Mouse (Mus musculus) intestine, postnatal 0 days (tissue): Measurements from ENCODE around the gene Ttc30a2. TPM values are rescaled to one million over a fixed set of nuclear protein-coding genes. Genes with fewer than 3 reads are reported as not detected.

Source experiments
- ATAC-seq: fragments of 200-750 bp; cut with Nextera tagmentation; 2 replicates; pipeline ENCODE4 v1.8.0; 2017; ENCODE audit warnings: mild to moderate bottlenecking, moderate TSS enrichment, moderate library complexity
- H3K27ac ChIP-seq: fragments of 300-500 bp; sonication (generic); 2 replicates; pipeline ENCODE4 v1.5.1; 2014; ENCODE audit warnings: mild to moderate bottlenecking, low read depth, low read length, moderate library complexity
- H3K27me3 ChIP-seq: fragments of 300-500 bp; sonication (generic); replicated peaks from 2 replicates; pipeline ENCODE4 v1.6.1; 2014; ENCODE audit warnings: low read length, mixed read lengths; ENCODE audit not compliant: control insufficient read depth, insufficient read depth
- H3K36me3 ChIP-seq: fragments of 300-500 bp; sonication (generic); 2 replicates; pipeline ENCODE4 v1.6.1; 2014; ENCODE audit warnings: mild to moderate bottlenecking, moderate library complexity; ENCODE audit not compliant: control insufficient read depth, insufficient read depth
- H3K4me1 ChIP-seq: fragments of 300-500 bp; sonication (generic); replicated peaks from 2 replicates; pipeline ENCODE4 v1.6.1; 2014; ENCODE audit warnings: antibody characterized with exemption, low read length, mixed read lengths; ENCODE audit not compliant: control insufficient read depth, insufficient read depth
- H3K4me2 ChIP-seq: fragments of 300-500 bp; sonication (generic); replicated peaks from 2 replicates; pipeline ENCODE4 v1.6.1; 2014; ENCODE audit warnings: low read depth, mild to moderate bottlenecking, moderate library complexity
- H3K4me3 ChIP-seq: fragments of 300-500 bp; sonication (generic); 2 replicates; pipeline ENCODE4 v1.5.1; 2014; ENCODE audit warnings: low read depth, low read length
- H3K9ac ChIP-seq: fragments of 300-500 bp; sonication (generic); 2 replicates; pipeline ENCODE4 v1.6.1; 2014; ENCODE audit warnings: mild to moderate bottlenecking, low read depth, low read length
- H3K9me3 ChIP-seq: fragments of 300-500 bp; sonication (generic); 2 replicates; pipeline ENCODE4 v1.6.1; 2016; ENCODE audit warnings: mixed run types; ENCODE audit not compliant: control insufficient read depth
- CTCF ChIP-seq: sonication (generic); IDR thresholded peaks from 2 replicates; pipeline ENCODE4 v1.5.1; 2016; ENCODE audit warnings: low read depth, mild to moderate bottlenecking, control low read depth, antibody characterized with exemption, moderate library complexity
- WGBS: fragments of 180-500 bp; shearing (Covaris S2); extraction: QIAGEN DNeasy Blood & Tissue Kit; methylation state at CpG from one replicate; pipeline ENCODE4 v1.1.7; 2014; 5-methylcytosine and 5-hydroxymethylcytosine counted together
- polyA plus RNA-seq: library from polyadenylated mRNA; unstranded; fragments of >200 nt; fragmentation: Nextera tagmentation; extraction: Ambion mirVana; gene quantifications from 2 replicates; pipeline ENCODE4 v1.2.1, GENCODE M21; 2015

Ttc30a2 gene
- polyA plus RNA-seq, 1 experiment from 2014 or later = 0.23 TPM

GRCm38 (mm10) chr2:75991581-75992205 is 13.7 kb upstream of the Ttc30a2 start:
- Histone ChIP-seq H3K4me1 (no peaks in the 10 kb centered on the region), H3K36me3 (no peaks in the 10 kb centered on the region), H3K9ac (no peak overlapping the region), H3K27ac (no peak overlapping the region), H3K27me3 (no peaks in the 10 kb centered on the region), H3K9me3 (no peaks in the 10 kb centered on the region), H3K4me2 (no peak overlapping the region), H3K4me3 (no peak overlapping the region)
- no peak for ATAC-seq
- no peak for TF ChIP-seq CTCF
- 51% methylated on average over 6 of the region's 6 CpGs for WGBS

- no peaks in the 10 kb centered on the region for H3K4me1 ChIP-seq
- H3K27me3 ChIP-seq = no peaks in the 10 kb centered on the region
- H3K4me2 ChIP-seq = no peak overlapping the region
- no peak for ATAC-seq
- peak; percentile 77 for TF ChIP-seq CTCF
- H3K9me3 ChIP-seq = no peaks in the 10 kb centered on the region
- no peak overlapping the region for H3K9ac ChIP-seq
- no peak overlapping the region for H3K4me3 ChIP-seq
- WGBS = 65% methylated on average over 13 of the region's 13 CpGs
- no peaks in the 10 kb centered on the region for H3K36me3 ChIP-seq
- H3K27ac ChIP-seq = no peak overlapping the region
These were observed 13.0 kb upstream of the Ttc30a2 start for GRCm38 (mm10) chr2:75990885-75991539.

- no peak for ATAC-seq
These were observed 11.7 kb upstream of the Ttc30a2 start for GRCm38 (mm10) chr2:75989694-75990093.

GRCm38 (mm10) chr2:75988779-75989363 is 10.9 kb upstream of the Ttc30a2 start:
- Histone ChIP-seq H3K27ac (no peak overlapping the region), H3K4me3 (no peak overlapping the region), H3K4me1 (no peaks in the 10 kb centered on the region), H3K4me2 (no peak overlapping the region), H3K27me3 (no peaks in the 10 kb centered on the region), H3K9me3 (no peaks in the 10 kb centered on the region), H3K36me3 (no peaks in the 10 kb centered on the region), H3K9ac (no peak overlapping the region)
- no peak for ATAC-seq
- WGBS = 35% methylated on average over 7 of the region's 7 CpGs
- no peak for TF ChIP-seq CTCF

More at GRCm38 (mm10) chr2:75989694-75990093, 11.7 kb upstream of the Ttc30a2 start:
- no peaks in the 10 kb centered on the region for H3K9me3 ChIP-seq
- H3K4me2 ChIP-seq = no peak overlapping the region
- H3K4me3 ChIP-seq = no peak overlapping the region
- H3K27ac ChIP-seq = no peak overlapping the region
- H3K4me1 ChIP-seq = no peaks in the 10 kb centered on the region
- no peaks in the 10 kb centered on the region for H3K27me3 ChIP-seq
- no peak overlapping the region for H3K9ac ChIP-seq
- WGBS = 80% methylated on average over 4 of the region's 4 CpGs
- H3K36me3 ChIP-seq = no peaks in the 10 kb centered on the region
- no peak for TF ChIP-seq CTCF

GRCm38 (mm10) chr2:75988378-75988777 is 10.4 kb upstream of the Ttc30a2 start:
- Histone ChIP-seq H3K4me2 (no peak overlapping the region), H3K9me3 (no peaks in the 10 kb centered on the region), H3K27ac (no peak overlapping the region), H3K4me3 (no peak overlapping the region), H3K36me3 (no peaks in the 10 kb centered on the region), H3K9ac (no peak overlapping the region), H3K27me3 (no peaks in the 10 kb centered on the region), H3K4me1 (no peaks in the 10 kb centered on the region)
- no peak for TF ChIP-seq CTCF
- no peak for ATAC-seq
- 26% methylated on average over 4 of the region's 4 CpGs for WGBS

- Histone ChIP-seq H3K36me3 (no peaks in the 10 kb centered on the region), H3K9me3 (no peaks in the 10 kb centered on the region), H3K4me3 (no peak overlapping the region), H3K27me3 (no peaks in the 10 kb centered on the region), H3K4me2 (no peak overlapping the region), H3K27ac (no peak overlapping the region), H3K9ac (no peak overlapping the region), H3K4me1 (no peaks in the 10 kb centered on the region)
- no peak for ATAC-seq
- no peak for TF ChIP-seq CTCF
- WGBS = 70% methylated on average over 9 of the region's 9 CpGs
These were observed 9.8 kb upstream of the Ttc30a2 start for GRCm38 (mm10) chr2:75987739-75988138.
